Mouse (Mus musculus): ENCODE data around the gene Tbc1d30.

Gene Tbc1d30

GRCm38 (mm10) chr10:121262206-121262605, 88.9 kb downstream of the Tbc1d30 start:
- DNase-seq: no peak

GRCm38 (mm10) chr10:121261036-121261592, 90.0 kb downstream of the Tbc1d30 start:
- no peak for DNase-seq

GRCm38 (mm10) chr10:121256115-121256825, 94.8 kb downstream of the Tbc1d30 start:
- peak; percentile 76 for DNase-seq

- DNase-seq: no peak
These were observed 95.6 kb downstream of the Tbc1d30 start for GRCm38 (mm10) chr10:121255465-121255864.

GRCm38 (mm10) chr10:121254343-121254742, 96.7 kb downstream of the Tbc1d30 start:
- DNase-seq: no peak

- no peak for DNase-seq
These were observed 98.3 kb downstream of the Tbc1d30 start for GRCm38 (mm10) chr10:121252781-121253180.

- peak; percentile 41 for DNase-seq
These were observed 99.9 kb downstream of the Tbc1d30 start for GRCm38 (mm10) chr10:121251191-121251590.

- DNase-seq: no peak
These were observed 101.3 kb downstream of the Tbc1d30 start for GRCm38 (mm10) chr10:121249820-121250219.

GRCm38 (mm10) chr10:121247545-121247944, 103.5 kb downstream of the Tbc1d30 start:
- peak; percentile 25 for DNase-seq

GRCm38 (mm10) chr10:121246971-121247370, 104.1 kb downstream of the Tbc1d30 start:
- DNase-seq: peak; percentile 82

GRCm38 (mm10) chr10:121243373-121244207, 107.5 kb downstream of the Tbc1d30 start:
- DNase-seq: peak; percentile 15

GRCm38 (mm10) chr10:121242596-121242995, 108.5 kb downstream of the Tbc1d30 start:
- DNase-seq: peak; percentile 14

GRCm38 (mm10) chr10:121239065-121239464, 112.0 kb downstream of the Tbc1d30 start:
- no peak for DNase-seq

- DNase-seq: no peak
These were observed 112.5 kb downstream of the Tbc1d30 start for GRCm38 (mm10) chr10:121238551-121238950.

GRCm38 (mm10) chr10:121237377-121237776, 113.7 kb downstream of the Tbc1d30 start:
- no peak for DNase-seq

GRCm38 (mm10) chr10:121235167-121235824, 115.8 kb downstream of the Tbc1d30 start:
- DNase-seq: no peak

GRCm38 (mm10) chr10:121234476-121234875, 116.6 kb downstream of the Tbc1d30 start:
- no peak for DNase-seq

GRCm38 (mm10) chr10:121228422-121228953, 122.6 kb downstream of the Tbc1d30 start:
- no peak for DNase-seq

GRCm38 (mm10) chr10:121227988-121228409, 123.1 kb downstream of the Tbc1d30 start:
- DNase-seq: no peak

- no peak for DNase-seq
These were observed 123.7 kb downstream of the Tbc1d30 start for GRCm38 (mm10) chr10:121227403-121227802.

GRCm38 (mm10) chr10:121225636-121226035, 125.4 kb downstream of the Tbc1d30 start:
- DNase-seq: peak; percentile 51

- DNase-seq: peak; percentile 46
These were observed 128.2 kb downstream of the Tbc1d30 start for GRCm38 (mm10) chr10:121222881-121223280.

- no peak for DNase-seq
These were observed 132.5 kb downstream of the Tbc1d30 start for GRCm38 (mm10) chr10:121218616-121219015.

All from lung, postnatal 36 days (tissue).